Mouse (Mus musculus): Measurements from ENCODE around the gene Chrna5. TPM values are rescaled to one million over a fixed set of nuclear protein-coding genes. Genes with fewer than 3 reads are reported as not detected.
A peak's percentile ranks its signal among the peaks of the same experiment; 100 is the strongest.
"Not testable (repeated sequence)": the region's sequence is repeated elsewhere in the genome, so short reads cannot be mapped to it uniquely, and the experiment has no call there.

Chrna5 gene
- total RNA-seq (2021): 1 to 10 TPM; 2.2 to 3.8 TPM
- long read RNA-seq, experiment 1, transcript Chrna5-202 (6 exons, 1,737 nt): major isoform, 5 of 5 reads
- long read RNA-seq, experiment 1, partial matches to known transcripts: 0 of 5 reads
- long read RNA-seq, experiment 1, other reads (novel, unspliced or antisense): 0 of 5 reads
- long read RNA-seq, experiment 2, partial matches to known transcripts: 0 of 2 reads
- long read RNA-seq, experiment 2, other reads (novel, unspliced or antisense): 0 of 2 reads

DNA sequence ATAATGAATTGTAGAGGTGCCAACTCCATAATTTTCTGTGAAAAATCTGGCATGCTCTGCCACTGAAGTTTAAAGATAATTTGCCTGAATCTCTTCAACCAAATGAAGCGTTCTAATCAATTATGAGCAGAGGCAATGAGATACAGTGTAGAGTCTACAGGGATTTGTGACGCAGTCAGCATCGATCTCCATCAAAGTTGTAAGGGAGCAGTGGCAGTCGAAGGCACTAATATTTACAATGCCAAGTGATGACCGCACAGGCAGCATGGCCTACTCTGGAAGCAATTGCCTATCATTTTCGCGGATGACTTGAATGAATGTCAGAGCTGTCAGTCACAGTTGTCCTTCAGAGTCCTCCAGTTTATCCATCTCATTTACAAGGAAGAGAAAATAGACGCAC is at the start of gene Chrna5:
Gene Chrna5 (plus strand): TSS at position 207 of the 400 bp plus-strand sequence.
- H3K27ac ChIP-seq: no peak within 1 kb of the TSS
- H3K4me3 ChIP-seq: peak within 1 kb of the TSS; percentile 44
- intact Hi-C loops (cut with DNase I): no loop called here
- DNase-seq (ENCODE audit: extremely low spot score in 1 of 2, low spot score in 2 of 2): no peak
- no peak for TF ChIP-seq CTCF (IDR thresholded peaks at IDR 0.05)

DNA sequence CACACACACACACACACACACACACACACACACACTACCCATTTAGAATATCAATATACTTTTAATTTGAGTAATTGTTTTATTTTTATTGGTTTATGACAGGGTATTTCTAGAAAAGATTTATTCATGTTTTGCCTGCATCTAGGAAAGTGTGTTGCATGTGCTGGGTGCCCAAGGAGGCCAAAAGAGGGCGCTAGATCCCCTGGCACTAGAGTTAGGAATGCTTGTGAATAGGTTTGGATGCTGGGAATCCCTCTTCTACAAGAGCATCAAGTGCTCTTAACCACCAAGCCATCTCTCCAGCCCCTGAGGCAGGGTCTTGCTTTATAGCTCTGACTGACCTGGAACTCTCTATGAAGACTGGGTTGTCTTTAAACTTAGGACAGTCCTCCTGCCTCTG is 48.9 kb upstream of the Chrna5 start:
- Histone ChIP-seq H3K27ac (no peak overlapping the region), H3K4me3 (no peak overlapping the region)
- intact Hi-C loops (cut with DNase I): no loop called here
- no peak for DNase-seq (ENCODE audit: extremely low spot score in 1 of 2, low spot score in 2 of 2)
- TF ChIP-seq CTCF (IDR thresholded peaks at IDR 0.05): peak; percentile 4; the same call in 1 of the 2 replicates

DNA sequence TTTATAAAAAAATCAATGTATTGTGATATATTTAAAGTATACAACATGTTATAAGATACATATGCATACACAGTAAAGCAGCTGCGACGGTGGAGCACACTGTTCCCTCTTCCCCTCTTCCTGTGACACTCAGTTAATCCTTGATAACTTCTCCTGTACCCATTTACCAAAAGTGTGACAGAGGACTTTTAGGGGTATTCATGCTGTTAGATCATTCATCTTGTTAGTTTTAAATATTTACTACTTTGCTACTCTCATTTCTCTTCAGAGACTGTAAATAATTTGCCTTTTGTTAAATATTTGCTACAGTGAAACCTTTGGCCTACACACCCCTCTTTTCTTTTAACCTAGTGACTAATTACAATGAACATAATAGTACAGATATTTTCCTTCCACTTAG is 48.3 kb upstream of the Chrna5 start:
- H3K4me3 ChIP-seq: no peak overlapping the region
- H3K27ac ChIP-seq: no peak overlapping the region
- DNase-seq (ENCODE audit: extremely low spot score in 1 of 2, low spot score in 2 of 2): no peak
- intact Hi-C loops (cut with DNase I): no loop called here
- no peak for TF ChIP-seq CTCF (IDR thresholded peaks at IDR 0.05)

DNA sequence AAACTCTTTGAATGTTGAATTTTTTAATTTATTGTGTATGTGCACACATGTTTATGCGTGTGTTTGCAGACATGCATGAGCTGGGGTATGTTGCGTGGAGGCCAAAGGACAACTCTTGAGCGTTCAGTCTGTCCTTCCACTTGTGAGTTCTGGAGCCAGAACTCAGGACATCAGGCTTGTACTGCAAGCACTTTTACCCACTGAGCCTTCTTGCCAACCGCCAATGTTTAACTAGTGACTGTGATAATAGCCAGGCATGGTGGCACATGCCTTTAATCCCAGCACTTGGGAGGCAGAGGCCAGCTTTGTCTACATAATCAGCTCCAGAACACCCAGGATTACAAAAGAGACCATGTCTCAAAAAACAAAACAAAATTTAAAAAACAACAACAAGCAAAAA is 38.6 kb upstream of the Chrna5 start:
- no peak overlapping the region for H3K27ac ChIP-seq
- H3K4me3 ChIP-seq: no peak overlapping the region
- no peak for TF ChIP-seq CTCF (IDR thresholded peaks at IDR 0.05)
- no peak for DNase-seq (ENCODE audit: extremely low spot score in 1 of 2, low spot score in 2 of 2)
- intact Hi-C loops (cut with DNase I): no loop called here

DNA sequence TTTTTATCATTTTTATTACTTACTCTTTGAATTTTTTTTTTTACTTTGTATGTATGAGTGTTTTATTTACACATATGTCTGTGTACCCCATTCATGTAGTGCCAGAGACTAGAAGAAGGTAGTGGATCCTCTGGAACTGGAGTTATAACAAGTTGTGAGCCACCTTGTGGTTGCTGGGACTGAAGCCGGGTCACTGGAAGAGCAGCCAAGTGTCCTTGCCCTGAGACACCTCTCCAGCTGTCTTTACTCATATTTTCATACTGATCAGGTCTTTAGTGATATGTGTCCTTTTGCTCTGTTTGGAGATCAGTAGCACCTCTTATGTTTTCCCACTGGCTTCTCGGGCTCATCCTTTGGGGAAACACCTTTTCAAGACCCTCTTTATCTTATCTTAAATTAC is 36.2 kb upstream of the Chrna5 start:
- H3K4me3 ChIP-seq: no peak overlapping the region
- no peak overlapping the region for H3K27ac ChIP-seq
- intact Hi-C loops (cut with DNase I): no loop called here
- DNase-seq (ENCODE audit: extremely low spot score in 1 of 2, low spot score in 2 of 2): no peak
- TF ChIP-seq CTCF (IDR thresholded peaks at IDR 0.05): no peak; the same call in 1 of the 2 replicates

DNA sequence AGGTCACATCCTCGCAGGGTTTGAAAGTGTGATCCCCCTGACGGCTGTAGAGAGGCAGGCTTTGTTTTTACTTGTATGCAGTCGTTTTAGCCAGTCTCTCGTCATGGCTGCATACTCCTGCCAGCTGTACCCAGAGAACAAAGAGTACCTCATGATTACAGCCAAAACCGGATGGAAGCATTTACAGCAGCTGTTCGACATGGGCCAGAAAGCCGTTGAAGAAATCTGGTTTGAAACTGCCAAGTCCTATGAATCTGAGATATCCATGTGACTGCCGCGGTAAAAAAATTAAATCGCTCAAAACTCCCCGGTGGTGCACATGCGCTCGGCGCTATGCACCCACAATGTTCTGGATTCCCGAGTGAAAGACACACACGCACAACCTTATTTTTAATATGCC is 34.4 kb upstream of the Chrna5 start:
- no peak for TF ChIP-seq CTCF (IDR thresholded peaks at IDR 0.05)
- H3K4me3 ChIP-seq: no peak overlapping the region
- intact Hi-C loops (cut with DNase I): no loop called here
- no peak overlapping the region for H3K27ac ChIP-seq
- no peak for DNase-seq (ENCODE audit: extremely low spot score in 1 of 2, low spot score in 2 of 2)

DNA sequence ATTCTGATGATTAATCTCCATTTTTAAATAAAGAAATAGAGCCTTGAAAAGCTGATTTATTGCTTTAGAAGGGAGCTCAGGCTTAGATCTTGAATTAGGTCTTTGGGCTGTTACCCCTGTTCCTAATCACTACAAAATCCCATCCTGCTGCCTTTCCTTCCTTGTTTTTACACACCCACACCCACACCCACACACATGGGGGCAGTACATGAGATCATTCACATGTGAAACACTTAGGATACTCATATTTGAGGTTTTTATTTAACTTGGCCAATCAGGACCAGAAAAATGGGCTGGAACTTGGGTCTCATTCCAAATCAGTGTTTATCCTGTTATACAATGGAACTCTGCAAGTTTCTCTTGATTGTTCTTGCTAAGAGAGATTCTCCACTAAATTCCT is 31.2 kb upstream of the Chrna5 start:
- TF ChIP-seq CTCF (IDR thresholded peaks at IDR 0.05): no peak
- no peak overlapping the region for H3K4me3 ChIP-seq
- H3K27ac ChIP-seq: no peak overlapping the region
- intact Hi-C loops (cut with DNase I): no loop called here
- no peak for DNase-seq (ENCODE audit: extremely low spot score in 1 of 2, low spot score in 2 of 2)

DNA sequence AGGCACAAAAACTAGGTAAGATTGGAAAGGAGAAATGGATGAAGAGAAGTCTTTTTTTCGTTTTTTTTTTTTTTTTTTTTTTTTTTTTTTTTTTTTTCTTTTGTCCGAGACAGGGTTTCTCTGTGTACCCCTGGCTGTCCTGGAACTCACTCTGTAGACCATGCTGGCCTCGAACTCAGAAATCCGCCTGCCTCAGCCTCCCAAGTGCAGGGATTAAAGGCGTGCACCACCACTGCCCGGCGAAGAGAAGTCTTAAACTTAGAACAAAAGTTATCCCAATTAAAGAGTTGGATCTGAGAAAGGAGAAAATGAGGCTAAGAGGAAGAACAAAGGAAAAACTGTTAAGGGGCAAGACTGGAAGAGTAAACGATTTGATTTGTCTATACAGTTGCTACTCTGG is 30.5 kb upstream of the Chrna5 start:
- DNase-seq (ENCODE audit: extremely low spot score in 1 of 2, low spot score in 2 of 2): not testable (repeated sequence)
- peak overlapping the region; percentile 69 for H3K4me3 ChIP-seq
- intact Hi-C loops (cut with DNase I): loop anchor here (2.0 to 5.0 kb wide), 2 partner anchors 33 to 87 kb away; partner anchors contain the start of genes Hykk and Ireb2
- H3K27ac ChIP-seq: peak overlapping the region; percentile 94

DNA sequence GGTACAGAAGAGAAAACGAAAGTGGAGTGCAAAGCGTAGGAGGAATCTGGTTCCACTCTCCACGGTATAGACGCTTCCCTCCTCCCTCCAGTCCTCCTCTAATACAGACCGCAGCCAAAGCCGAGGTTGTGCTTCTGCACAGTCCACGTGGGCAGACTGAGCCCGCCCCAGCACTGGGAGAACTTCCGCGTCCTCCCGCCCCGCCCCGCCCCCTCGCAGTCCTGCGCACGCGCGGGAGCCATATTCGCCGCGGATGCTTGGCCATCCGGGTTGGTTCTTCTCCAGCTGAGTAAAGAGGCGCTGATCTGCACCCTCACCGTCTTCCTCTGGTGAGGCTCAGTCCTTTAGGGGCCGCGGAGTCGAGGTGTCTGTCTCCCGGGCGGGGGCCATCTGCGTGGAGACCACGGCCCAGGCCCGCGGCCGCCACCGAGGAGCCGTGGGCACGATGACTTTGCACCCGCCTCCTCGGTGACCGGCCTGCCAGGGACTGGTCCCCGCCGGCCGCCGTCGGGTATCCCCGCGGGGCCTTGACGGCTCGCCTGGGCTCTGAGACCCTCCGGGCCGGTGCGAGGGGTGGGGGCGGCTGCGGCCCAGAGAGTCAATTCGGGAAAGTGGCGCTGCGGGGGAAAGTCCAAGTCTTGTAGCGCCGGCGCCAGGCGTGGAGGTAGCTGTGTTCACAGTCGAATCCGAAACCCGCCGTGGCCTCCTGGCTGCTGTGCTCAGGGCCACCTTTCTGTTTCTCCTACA is 29.9 kb upstream of the Chrna5 start, which contains the start of the genes Psma4 and AY074887:
Gene Psma4 (plus strand): TSS at position 216 of the 747 bp plus-strand sequence.
Gene AY074887 (minus strand): TSS at position 424 of the 747 bp plus-strand sequence.
- Histone ChIP-seq H3K27ac (peak within 1 kb of the TSS; percentile 94), H3K4me3 (peak within 1 kb of the TSS; percentile 69)
- intact Hi-C loops (cut with DNase I): loop anchor here (2.0 to 5.0 kb wide), 2 partner anchors 33 to 88 kb away; partner anchors contain the start of genes Hykk and Ireb2
- no peak for TF ChIP-seq CTCF (IDR thresholded peaks at IDR 0.05)
- DNase-seq (ENCODE audit: extremely low spot score in 1 of 2, low spot score in 2 of 2): peak; percentile 87

DNA sequence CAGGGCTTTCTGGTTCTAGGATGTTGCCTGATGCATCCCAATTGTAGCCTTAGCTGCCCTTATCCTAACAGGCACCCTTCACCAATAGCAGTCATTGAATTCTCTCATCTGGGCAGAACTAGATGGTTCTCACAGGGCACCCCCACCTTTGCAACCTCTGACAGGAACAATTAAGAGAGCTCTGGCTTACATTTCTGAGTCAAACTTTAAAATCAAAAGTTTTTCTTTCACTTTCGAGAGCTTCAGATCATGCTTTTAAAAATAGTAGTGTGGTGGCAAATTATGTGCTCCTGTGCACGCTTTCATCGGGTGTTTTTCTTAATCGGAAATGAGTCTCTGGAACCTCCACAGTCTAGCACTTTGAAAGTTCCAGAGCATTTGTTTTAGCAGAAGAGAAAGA is 19.6 kb upstream of the Chrna5 start:
- no peak overlapping the region for H3K27ac ChIP-seq
- intact Hi-C loops (cut with DNase I): no loop called here
- no peak for TF ChIP-seq CTCF (IDR thresholded peaks at IDR 0.05)
- no peak for DNase-seq (ENCODE audit: extremely low spot score in 1 of 2, low spot score in 2 of 2)
- no peak overlapping the region for H3K4me3 ChIP-seq

DNA sequence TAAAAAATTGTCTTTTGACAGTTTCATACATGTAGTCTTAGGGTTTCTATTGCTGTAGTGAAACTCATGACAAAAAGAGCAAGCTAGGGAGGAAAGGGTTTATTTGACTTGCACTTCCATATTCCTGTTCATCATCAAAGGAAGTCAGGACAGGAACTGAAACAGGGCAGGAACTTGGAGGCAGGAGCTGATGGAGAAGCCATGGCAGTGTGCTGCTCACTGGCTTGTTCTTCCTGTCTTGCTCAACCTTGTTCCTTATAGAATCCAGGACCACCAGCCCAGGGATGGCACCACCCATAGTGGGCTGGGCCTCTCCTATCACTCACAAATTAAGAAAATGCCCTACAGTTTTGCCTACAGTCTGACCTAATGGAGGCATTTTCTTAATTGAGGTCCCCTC is 17.0 kb upstream of the Chrna5 start:
- Histone ChIP-seq H3K4me3 (no peak overlapping the region), H3K27ac (no peak overlapping the region)
- TF ChIP-seq CTCF (IDR thresholded peaks at IDR 0.05): no peak
- no peak for DNase-seq (ENCODE audit: extremely low spot score in 1 of 2, low spot score in 2 of 2)
- intact Hi-C loops (cut with DNase I): no loop called here

DNA sequence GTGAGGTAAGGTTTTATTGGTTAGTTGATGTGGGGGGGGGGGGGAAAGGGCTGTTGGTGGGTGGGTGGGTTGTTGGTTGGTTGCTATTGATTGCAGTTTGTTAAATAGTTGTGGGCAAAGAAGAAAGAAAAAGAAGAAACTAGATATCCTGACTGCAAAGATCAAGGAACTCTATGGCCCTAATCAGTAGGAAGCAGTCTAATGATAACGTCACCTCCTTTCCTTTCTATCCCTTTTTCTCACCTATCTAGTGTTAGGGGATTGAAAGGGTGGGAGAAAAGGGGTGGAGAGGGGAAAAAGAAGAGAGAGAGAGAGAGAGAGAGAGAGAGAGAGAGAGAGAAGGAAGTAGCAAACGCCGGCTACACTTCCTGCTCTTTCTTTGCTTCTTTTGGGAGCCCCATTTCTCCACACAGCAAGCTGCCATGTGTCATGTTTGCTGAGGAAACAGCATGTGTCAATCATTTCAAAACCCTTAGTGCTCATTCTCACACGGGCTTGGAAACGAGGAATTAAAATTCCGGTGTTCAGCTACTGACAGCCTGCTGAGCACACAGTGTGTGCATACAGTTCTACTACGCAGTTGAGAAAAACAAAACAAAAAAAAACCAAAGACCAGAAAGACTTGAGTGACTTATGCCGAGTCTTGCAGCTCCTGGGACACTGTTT is 10.6 kb upstream of the Chrna5 start:
- intact Hi-C loops (cut with DNase I): no loop called here
- Histone ChIP-seq H3K27ac (no peak overlapping the region), H3K4me3 (no peak overlapping the region)
- DNase-seq (ENCODE audit: extremely low spot score in 1 of 2, low spot score in 2 of 2): no peak
- TF ChIP-seq CTCF (IDR thresholded peaks at IDR 0.05): no peak

Measured in left cerebral cortex, adult 2 months (tissue).